Mouse (Mus musculus) bone marrow, adult 2 months (tissue): ENCODE measurements around the gene Ryr1. TPM values are rescaled to one million over a fixed set of nuclear protein-coding genes. Genes with fewer than 3 reads are reported as not detected.
"Not testable (repeated sequence)": the region's sequence is repeated elsewhere in the genome, so short reads cannot be mapped to it uniquely, and the experiment has no call there.

ENCODE experiments used
- H3K27ac ChIP-seq: fragments of 200-500 bp; 2 replicates; pipeline ENCODE4 v1.5.1; 2012; ENCODE audit warnings: low read depth, mild to moderate bottlenecking, control low read depth, inconsistent platforms, low read length; ENCODE audit not compliant: control insufficient read depth, poor library complexity, insufficient read depth
- H3K4me1 ChIP-seq: fragments of 200-500 bp; 2 replicates; pipeline ENCODE4 v1.6.1; 2011; ENCODE audit warnings: low read length; ENCODE audit not compliant: control insufficient read depth, insufficient read depth
- H3K4me3 ChIP-seq: fragments of 200-500 bp; replicated peaks from 2 replicates; pipeline ENCODE3; 2011; ENCODE audit warnings: mild to moderate bottlenecking, low read depth, low read length, control low read depth; ENCODE audit not compliant: control insufficient read depth
- CTCF ChIP-seq: fragments of 200-500 bp; IDR thresholded peaks from 2 replicates; pipeline ENCODE4 v1.5.1; 2011; ENCODE audit warnings: low read length, control low read depth; ENCODE audit not compliant: control insufficient read depth, insufficient read depth
- POLR2A ChIP-seq: fragments of 200-500 bp; IDR thresholded peaks from 2 replicates; pipeline ENCODE4 v1.6.1; 2011; ENCODE audit warnings: low read depth, mild to moderate bottlenecking, control low read depth, low read length, borderline replicate concordance; ENCODE audit not compliant: control insufficient read depth
- WGBS: fragments of 180-500 bp; shearing (Covaris S2); methylation state at CpG from one replicate; pipeline ENCODE4 v1.1.7; 2018; 5-methylcytosine and 5-hydroxymethylcytosine counted together
- polyA plus RNA-seq: library from polyadenylated mRNA; stranded (reverse); fragments of >200 nt; gene quantifications from 2 replicates; pipeline ENCODE4 v1.2.4, GENCODE M21; 2011; ENCODE audit warnings: low replicate concordance; ENCODE audit not compliant: missing spikeins, insufficient read depth, insufficient read length

The Ryr1 gene
- polyA plus RNA-seq, 1 experiment = 2.7 TPM

- TF ChIP-seq CTCF (no peak), POLR2A (no peak)
- Histone ChIP-seq H3K4me3 (no peak overlapping the region), H3K27ac (no peak overlapping the region), H3K4me1 (no peaks in the 10 kb centered on the region)
- WGBS = 78% methylated on average over 12 of the region's 12 CpGs
Observed at GRCm38 (mm10) chr7:29070364-29071168, 54.4 kb downstream of the Ryr1 start.

GRCm38 (mm10) chr7:29067758-29068157 lies 57.2 kb downstream of the Ryr1 start:
- Histone ChIP-seq H3K4me1 (no peaks in the 10 kb centered on the region), H3K4me3 (no peak overlapping the region), H3K27ac (no peak overlapping the region)
- no peak for TF ChIP-seq POLR2A
- no peak for TF ChIP-seq CTCF
- 27% methylated on average over 15 of the region's 15 CpGs for WGBS

- not testable (repeated sequence) for H3K27ac ChIP-seq, H3K4me3 ChIP-seq, H3K4me1 ChIP-seq
- 81% methylated on average over 7 of the region's 7 CpGs for WGBS
Observed at GRCm38 (mm10) chr7:29063476-29063875, 61.5 kb downstream of the Ryr1 start.

GRCm38 (mm10) chr7:29061522-29062037 lies 63.4 kb downstream of the Ryr1 start:
- Histone ChIP-seq H3K4me3 (no peak overlapping the region), H3K4me1 (no peaks in the 10 kb centered on the region), H3K27ac (no peak overlapping the region)
- TF ChIP-seq CTCF = no peak
- TF ChIP-seq POLR2A = no peak
- 34% methylated on average over 19 of the region's 19 CpGs for WGBS

GRCm38 (mm10) chr7:29059445-29059844 lies 65.5 kb downstream of the Ryr1 start:
- TF ChIP-seq POLR2A (no peak; the same call in 1 of the 2 replicates), CTCF (no peak)
- Histone ChIP-seq H3K27ac (no peak overlapping the region), H3K4me3 (no peak overlapping the region), H3K4me1 (no peaks in the 10 kb centered on the region)
- WGBS = 77% methylated on average over 19 of the region's 19 CpGs

- H3K27ac ChIP-seq = no peak overlapping the region
- no peak overlapping the region for H3K4me3 ChIP-seq
- H3K4me1 ChIP-seq = no peaks in the 10 kb centered on the region
- WGBS = 10% methylated on average over 19 of the region's 19 CpGs
- TF ChIP-seq CTCF = no peak
- TF ChIP-seq POLR2A = no peak
Observed at GRCm38 (mm10) chr7:29052821-29053220, 72.2 kb downstream of the Ryr1 start.

GRCm38 (mm10) chr7:29050797-29051196 lies 74.2 kb downstream of the Ryr1 start:
- Histone ChIP-seq H3K27ac (no peak overlapping the region), H3K4me1 (no peaks in the 10 kb centered on the region), H3K4me3 (no peak overlapping the region)
- WGBS = 49% methylated on average over 2 of the region's 2 CpGs
- TF ChIP-seq POLR2A (no peak), CTCF (no peak)

GRCm38 (mm10) chr7:29048615-29049014 lies 76.4 kb downstream of the Ryr1 start:
- H3K27ac ChIP-seq = no peak overlapping the region
- no peak overlapping the region for H3K4me3 ChIP-seq
- WGBS = 45% methylated on average over 11 of the region's 11 CpGs
- TF ChIP-seq POLR2A = no peak
- TF ChIP-seq CTCF = no peak
- H3K4me1 ChIP-seq = no peaks in the 10 kb centered on the region

- no peak overlapping the region for H3K27ac ChIP-seq
- WGBS = 95% methylated on average over 3 of the region's 3 CpGs
- TF ChIP-seq CTCF (no peak), POLR2A (no peak)
- no peaks in the 10 kb centered on the region for H3K4me1 ChIP-seq
- H3K4me3 ChIP-seq = no peak overlapping the region
Observed at GRCm38 (mm10) chr7:29048070-29048469, 76.9 kb downstream of the Ryr1 start.
